ENCODE assay signal across 8 mouse cellular contexts in the genomic region with DNA sequence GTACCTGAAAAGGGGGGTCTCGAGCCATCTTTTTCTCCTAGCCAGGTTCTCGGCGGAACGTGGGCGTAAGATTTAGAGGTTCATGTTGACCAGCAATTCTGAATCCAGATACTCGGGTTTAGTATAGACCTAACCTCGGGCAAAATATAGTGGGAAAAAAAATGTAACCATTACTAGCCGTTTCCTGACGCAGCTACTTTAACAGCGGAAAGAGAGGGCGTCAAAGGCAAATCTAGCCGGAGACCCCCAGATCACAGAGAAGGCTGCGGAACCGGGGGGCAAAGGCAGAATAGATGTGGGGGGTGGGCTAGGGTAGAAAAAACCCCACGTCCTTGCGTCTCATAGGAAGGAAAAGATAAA. TPM values are rescaled to one million over a fixed set of nuclear protein-coding genes. Genes with fewer than 3 reads are reported as not detected.
DNase-seq lines count a peak whose midpoint lies in the region; ATAC-seq and TF ChIP-seq lines count a peak whose summit lies in the region.

No protein-coding gene starts in this region.

- peak overlapping the region; percentile 70 for H3K9ac ChIP-seq in lung, embryonic 16.5 days (ENCODE audit: low read length)
- peak overlapping the region; percentile 83 for H3K9ac ChIP-seq in limb, embryonic 14.5 days (ENCODE audit: low read depth, low read length, severe bottlenecking)
- peak overlapping the region; percentile 68 for H3K9ac ChIP-seq in stomach, embryonic 14.5 days (replicated peaks; ENCODE audit: low read depth, low read length)

- H3K27me3 ChIP-seq in lung, embryonic 16.5 days (ENCODE audit: control insufficient read depth, insufficient read depth, low read depth, low read length), result no peaks in the 10 kb centered on the region
- H3K27me3 ChIP-seq in limb, embryonic 14.5 days (ENCODE audit: control insufficient read depth, insufficient read depth, low read length), result no peaks in the 10 kb centered on the region
- H3K27me3 ChIP-seq in stomach, embryonic 14.5 days (ENCODE audit: control insufficient read depth, insufficient read depth, low read length), result no peaks in the 10 kb centered on the region

- peak overlapping the region; percentile 53; the same call in 1 of the 2 replicates for H3K27ac ChIP-seq in lung, embryonic 16.5 days (ENCODE audit: low read length)
- peak overlapping the region; percentile 83 for H3K27ac ChIP-seq in limb, embryonic 14.5 days (replicated peaks; ENCODE audit: low read depth, low read length)
- H3K27ac ChIP-seq in stomach, embryonic 14.5 days (ENCODE audit: low read length), result peak overlapping the region; percentile 77

- peaks cover 43% of the 10 kb centered on the region for H3K9me3 ChIP-seq in lung, embryonic 16.5 days (ENCODE audit: control insufficient read depth, low read length)
- H3K9me3 ChIP-seq in limb, embryonic 14.5 days (ENCODE audit: control insufficient read depth, low read length), result peaks cover 42% of the 10 kb centered on the region
- peaks cover 46% of the 10 kb centered on the region for H3K9me3 ChIP-seq in stomach, embryonic 14.5 days (ENCODE audit: control insufficient read depth, low read depth, low read length)

- ATAC-seq in lung, embryonic 16.5 days (ENCODE audit: low read depth), result no peak
- ATAC-seq in limb, embryonic 14.5 days (ENCODE audit: low FRiP score, low read depth), result no peak
- no peak for ATAC-seq in stomach, embryonic 14.5 days (ENCODE audit: insufficient number of reproducible peaks, insufficient read depth, low FRiP score, low read depth)

- TF ChIP-seq POLR2A in limb, embryonic 14.5 days (IDR thresholded peaks at IDR 0.05; ENCODE audit: borderline replicate concordance, extremely low read depth, insufficient read depth, insufficient read length), result no peak

- H3K36me3 ChIP-seq in lung, embryonic 16.5 days (ENCODE audit: control insufficient read depth, insufficient read depth, low read length), result peaks cover 11% of the 10 kb centered on the region
- H3K36me3 ChIP-seq in limb, embryonic 14.5 days (ENCODE audit: control insufficient read depth, insufficient read depth, low read length), result peaks cover 13% of the 10 kb centered on the region
- H3K36me3 ChIP-seq in stomach, embryonic 14.5 days (ENCODE audit: control insufficient read depth, insufficient read depth, low read length), result no peaks in the 10 kb centered on the region

- H3K4me1 ChIP-seq in lung, embryonic 16.5 days (replicated peaks; ENCODE audit: control insufficient read depth, insufficient read depth, low read length), result peaks cover 6% of the 10 kb centered on the region; the same call in 1 of the 2 replicates
- H3K4me1 ChIP-seq in limb, embryonic 14.5 days (ENCODE audit: control insufficient read depth, insufficient read depth, low read length), result no peaks in the 10 kb centered on the region
- no peaks in the 10 kb centered on the region for H3K4me1 ChIP-seq in stomach, embryonic 14.5 days (ENCODE audit: control insufficient read depth, insufficient read depth, low read length)

- intact Hi-C loops in left cerebral cortex, postnatal 36 days (cut with DNase I), result loop anchor here (2.0 to 10.0 kb wide), 3 partner anchors 103 to 637 kb away; no protein-coding TSS in a partner anchor

- peak overlapping the region; percentile 54 for H3K4me3 ChIP-seq in lung, embryonic 16.5 days (ENCODE audit: low read length)
- H3K4me3 ChIP-seq in limb, embryonic 14.5 days (replicated peaks; ENCODE audit: low read length), result peak overlapping the region; percentile 59
- H3K4me3 ChIP-seq in stomach, embryonic 14.5 days (ENCODE audit: low read depth, low read length), result peak overlapping the region; percentile 51

- H3K4me2 ChIP-seq in lung, embryonic 16.5 days (ENCODE audit: low read depth, low read length), result peak overlapping the region; percentile 57
- peak overlapping the region; percentile 44 for H3K4me2 ChIP-seq in limb, embryonic 14.5 days (replicated peaks; ENCODE audit: low read depth, low read length, severe bottlenecking)
- H3K4me2 ChIP-seq in stomach, embryonic 14.5 days (replicated peaks; ENCODE audit: low read depth, low read length), result peak overlapping the region; percentile 17

- WGBS in lung, embryonic 16.5 days, result 37% methylated on average over 16 of the region's 16 CpGs
- WGBS in limb, embryonic 14.5 days, result 48% methylated on average over 16 of the region's 16 CpGs
- 44% methylated on average over 16 of the region's 16 CpGs for WGBS in stomach, embryonic 14.5 days

- peak; percentile 12 for DNase-seq in cerebellum, adult 11 months
- no peak for DNase-seq in cerebellum, adult 11-12 months
- DNase-seq in lung, postnatal 4 days, result no peak
- no peak for DNase-seq in limb, embryonic 14.5 days (ENCODE audit: low spot score)
- DNase-seq in cerebellum, adult 9-11 months, result no peak
- DNase-seq in left cerebral cortex, postnatal 36 days (ENCODE audit: low spot score in 2 of 2), result no peak

RNA-seq across cellular contexts. Expression of gene Rtl1, which starts 58.6 kb away (rescaled TPM):
- polyA plus RNA-seq in lung, embryonic 16.5 days (2015; fragmentation: Nextera tagmentation; extraction: Ambion mirVana), result 1.0 and 1.6 TPM in 2 replicates
- 5.6 and 6.6 TPM in 2 replicates for polyA plus RNA-seq in limb, embryonic 14.5 days (2012; rRNA removed)
- polyA plus RNA-seq in limb, embryonic 14.5 days (2014; fragmentation: Nextera tagmentation; extraction: Ambion mirVana), result 3.8 and 4.2 TPM in 2 replicates
- 2.6 and 2.8 TPM in 2 replicates for polyA plus RNA-seq in stomach, embryonic 14.5 days (2014; fragmentation: Nextera tagmentation; extraction: Ambion mirVana)
- total RNA-seq in left cerebral cortex, postnatal 36 days (2021), result under 1 TPM; 0.10 to 0.32 TPM
